Mouse (Mus musculus) bone marrow macrophage, adult 2 months (primary cell): ENCODE data around the gene Aldh3b2.

Experiments
- CTCF ChIP-seq: IDR thresholded peaks from 2 replicates; pipeline ENCODE4 v1.5.1; 2012; ENCODE audit warnings: low read depth, mild to moderate bottlenecking, low read length, moderate library complexity
- POLR2A ChIP-seq: IDR thresholded peaks from 2 replicates; pipeline ENCODE4 v1.6.1; 2012; ENCODE audit warnings: mild to moderate bottlenecking, low read depth, low read length, borderline replicate concordance

DNA sequence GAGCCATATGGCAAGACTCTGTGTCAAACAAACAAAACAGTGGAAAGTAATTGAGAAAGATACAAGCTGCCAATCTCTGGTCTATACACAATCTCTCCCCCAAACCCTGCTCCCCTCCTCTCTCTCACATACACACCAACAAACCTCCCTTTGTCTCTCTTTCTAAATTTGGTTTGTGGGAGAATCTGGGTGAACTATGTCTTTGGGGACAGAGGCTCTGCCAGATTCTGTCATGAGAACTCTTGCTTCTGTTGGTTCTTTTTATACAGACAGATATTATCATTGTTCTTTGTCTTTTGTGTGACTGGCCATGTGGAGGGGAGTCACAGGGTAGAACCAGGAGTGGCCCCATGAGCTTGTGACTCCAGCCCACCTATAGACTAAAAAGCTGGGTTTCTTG, 55.4 kb downstream of the Aldh3b2 start:
- no peak for TF ChIP-seq POLR2A
- TF ChIP-seq CTCF: no peak
